Mouse (Mus musculus) erythroblast, embryonic 14.5 days (primary cell): ENCODE data around the gene Tlx2. TPM values are rescaled to one million over a fixed set of nuclear protein-coding genes. Genes with fewer than 3 reads are reported as not detected.

Experiments
- H3K27me3 ChIP-seq: 2 replicates; pipeline ENCODE4 v1.6.1; 2012; ENCODE audit warnings: inconsistent platforms; ENCODE audit not compliant: control insufficient read depth
- H3K36me3 ChIP-seq: 2 replicates; pipeline ENCODE4 v1.6.1; 2012; ENCODE audit warnings: mild to moderate bottlenecking, inconsistent platforms; ENCODE audit not compliant: control insufficient read depth
- H3K4me1 ChIP-seq: 2 replicates; pipeline ENCODE4 v1.6.1; 2012; ENCODE audit warnings: inconsistent platforms; ENCODE audit not compliant: control insufficient read depth
- H3K4me3 ChIP-seq: replicated peaks from 2 replicates; pipeline ENCODE3; 2012; ENCODE audit warnings: moderate library complexity, mild to moderate bottlenecking, inconsistent platforms
- H3K9me3 ChIP-seq: 2 replicates; pipeline ENCODE4 v1.6.1; 2012; ENCODE audit warnings: low read length, inconsistent platforms, mixed read lengths; ENCODE audit not compliant: control insufficient read depth
- GATA1 ChIP-seq: IDR thresholded peaks from 2 replicates; pipeline ENCODE4 v1.6.1; 2012; ENCODE audit warnings: low read length, inconsistent platforms, mixed read lengths
- TAL1 ChIP-seq: IDR thresholded peaks from 3 replicates; pipeline ENCODE4 v1.6.1; 2012; ENCODE audit warnings: low read length, inconsistent platforms, mixed read lengths
- polyA plus RNA-seq: library from polyadenylated mRNA; stranded (reverse); fragments of >175 nt; gene quantifications from 2 replicates; pipeline ENCODE4 v1.2.3, GENCODE M21; 2012

The Tlx2 gene
- polyA plus RNA-seq, 1 experiment: not detected

DNA sequence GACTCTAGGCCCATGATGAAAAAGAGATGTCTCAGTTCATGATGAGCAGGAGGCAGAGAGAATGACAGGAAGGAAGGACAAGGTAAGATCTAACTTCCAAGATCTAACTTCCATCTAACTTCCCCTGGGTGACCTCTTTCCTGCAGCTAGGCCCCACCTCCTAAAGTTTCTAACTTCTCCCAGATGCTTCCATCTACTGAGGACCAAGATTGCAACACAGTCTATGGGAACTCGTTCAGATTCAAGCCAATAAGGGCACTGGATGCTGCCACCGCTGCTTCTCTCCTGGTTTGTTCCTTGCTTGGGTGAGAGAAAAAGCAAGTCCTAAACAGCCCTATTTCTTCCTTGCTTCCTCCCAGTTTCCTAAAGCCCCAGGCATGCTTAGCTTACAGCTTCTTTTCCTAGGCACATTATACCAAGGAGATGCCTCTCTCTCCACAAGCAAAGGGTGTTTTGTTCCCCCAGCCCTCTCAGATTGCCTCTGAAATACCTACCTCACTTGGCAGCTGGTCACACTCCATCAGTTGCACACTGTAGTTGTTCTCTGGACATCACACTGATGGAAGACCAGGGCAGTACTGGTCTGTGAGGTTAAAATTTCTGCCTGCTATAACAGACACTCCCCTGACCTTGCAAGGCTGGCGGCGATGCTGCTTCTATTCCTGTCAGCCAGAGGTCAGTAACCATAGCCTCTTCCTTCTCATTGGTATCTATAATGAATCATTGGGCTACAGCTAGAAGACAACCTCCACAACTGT lies 49.1 kb downstream of the Tlx2 start:
- peaks cover 97% of the 10 kb centered on the region for H3K4me1 ChIP-seq
- TF ChIP-seq TAL1 (no peak), GATA1 (no peak)

GRCm38 (mm10) chr6:83020121-83020520 lies 50.0 kb downstream of the Tlx2 start:
- peaks cover 100% of the 10 kb centered on the region for H3K4me1 ChIP-seq
- H3K36me3 ChIP-seq: peaks cover 68% of the 10 kb centered on the region
- peak; percentile 65 for TF ChIP-seq GATA1
- peak; percentile 79 for TF ChIP-seq TAL1
- H3K27me3 ChIP-seq: no peaks in the 10 kb centered on the region
- peak overlapping the region; percentile 29 for H3K4me3 ChIP-seq
- H3K9me3 ChIP-seq: no peaks in the 10 kb centered on the region

More for the DNA sequence above, 49.1 kb downstream of the Tlx2 start:
- peaks cover 70% of the 10 kb centered on the region for H3K36me3 ChIP-seq
- H3K9me3 ChIP-seq: no peaks in the 10 kb centered on the region
- no peak overlapping the region for H3K4me3 ChIP-seq
- H3K27me3 ChIP-seq: no peaks in the 10 kb centered on the region

GRCm38 (mm10) chr6:83019044-83019443 lies 51.0 kb downstream of the Tlx2 start:
- Histone ChIP-seq H3K27me3 (no peaks in the 10 kb centered on the region), H3K36me3 (peaks cover 58% of the 10 kb centered on the region), H3K4me3 (no peak overlapping the region), H3K4me1 (peaks cover 100% of the 10 kb centered on the region), H3K9me3 (no peaks in the 10 kb centered on the region)
- no peak for TF ChIP-seq TAL1
- TF ChIP-seq GATA1: no peak

Other genes starting within 250 kb of the Tlx2 start
- gene Sema4f, start 130.5 kb downstream of the Tlx2 start, polyA plus RNA-seq: not detected in 2 replicates
- 8.2 and 8.8 TPM in 2 replicates for gene M1ap, start 123.4 kb downstream of the Tlx2 start, polyA plus RNA-seq
- gene Dok1, start 36.8 kb downstream of the Tlx2 start, polyA plus RNA-seq: 27.8 and 28.7 TPM in 2 replicates
- gene Loxl3, start 36.1 kb downstream of the Tlx2 start, polyA plus RNA-seq: 0.01 and 0.02 TPM in 2 replicates
- 310 and 339 TPM in 2 replicates for gene Aup1, start 15.8 kb downstream of the Tlx2 start, polyA plus RNA-seq
- gene Htra2, start 15.0 kb downstream of the Tlx2 start, polyA plus RNA-seq: 6.2 and 6.6 TPM in 2 replicates
- gene Dqx1, start 12.4 kb downstream of the Tlx2 start, polyA plus RNA-seq: 0.14 and 0.18 TPM in 2 replicates
- gene Pcgf1, start 7.6 kb upstream of the Tlx2 start, polyA plus RNA-seq: 1.5 and 2.2 TPM in 2 replicates
- 0.05 TPM in 1 of 2 replicates, not detected in the other for gene Lbx2, start 16.1 kb upstream of the Tlx2 start, polyA plus RNA-seq
- 0.18 and 0.43 TPM in 2 replicates for gene Ccdc142, start 31.3 kb upstream of the Tlx2 start, polyA plus RNA-seq
- 0.18 and 0.27 TPM in 2 replicates for gene Gm42688, start 31.3 kb upstream of the Tlx2 start, polyA plus RNA-seq
- gene Mrpl53, start 38.7 kb upstream of the Tlx2 start, polyA plus RNA-seq: 12.3 and 12.8 TPM in 2 replicates
- gene Mogs, start 45.2 kb upstream of the Tlx2 start, polyA plus RNA-seq: 3.9 and 4.2 TPM in 2 replicates
- 16.2 and 18.3 TPM in 2 replicates for gene Wbp1, start 51.3 kb upstream of the Tlx2 start, polyA plus RNA-seq
- gene Ino80b, start 55.1 kb upstream of the Tlx2 start, polyA plus RNA-seq: 26.4 TPM in 2 replicates
- 0.26 and 0.39 TPM in 2 replicates for gene Rtkn, start 65.2 kb upstream of the Tlx2 start, polyA plus RNA-seq
- 0.01 and 0.02 TPM in 2 replicates for gene Wdr54, start 86.1 kb upstream of the Tlx2 start, polyA plus RNA-seq
- not detected in 2 replicates for gene 1700003E16Rik, start 86.1 kb upstream of the Tlx2 start, polyA plus RNA-seq
- gene Dctn1, start 95.6 kb upstream of the Tlx2 start, polyA plus RNA-seq: 27.2 and 36.9 TPM in 2 replicates
- 1.8 and 2.3 TPM in 2 replicates for gene Slc4a5, start 149.5 kb upstream of the Tlx2 start, polyA plus RNA-seq